In genomic region chr9:72533089-72533415, GRCm38 (mm10) we compare ENCODE assay signal across 8 mouse cellular contexts. TPM values are rescaled to one million over a fixed set of nuclear protein-coding genes. Genes with fewer than 3 reads are reported as not detected.
DNase-seq lines count a peak whose midpoint lies in the region; ATAC-seq and TF ChIP-seq lines count a peak whose summit lies in the region.

No protein-coding gene starts in this region.

- peaks cover 23% of the 10 kb centered on the region for H3K79me2 ChIP-seq in MEL (ENCODE audit: control insufficient read depth, insufficient read depth, low read length, poor library complexity)

- H3K9ac ChIP-seq in heart, embryonic 16.5 days (ENCODE audit: low read length), result peak overlapping the region; percentile 93
- peak overlapping the region; percentile 100 for H3K9ac ChIP-seq in MEL (ENCODE audit: control insufficient read depth, low read depth, low read length, poor library complexity, severe bottlenecking)
- H3K9ac ChIP-seq in hindbrain, embryonic 11.5 days (ENCODE audit: low read depth, low read length), result peak overlapping the region; percentile 93
- H3K9ac ChIP-seq in midbrain, embryonic 11.5 days (ENCODE audit: low read length), result peak overlapping the region; percentile 98

- intact Hi-C loops in heart, postnatal 25 days (cut with DNase I), result loop anchor here (2.0 to 5.0 kb wide), 2 partner anchors 76 to 140 kb away; no protein-coding TSS in a partner anchor

- peak overlapping the region; percentile 71 for H3K4me3 ChIP-seq in heart, embryonic 16.5 days (ENCODE audit: low read length)
- peak overlapping the region; percentile 89 to 100 for H3K4me3 ChIP-seq in MEL (ENCODE audit: control insufficient read depth in 1 of 2, insufficient read depth in 1 of 2, low read depth in 2 of 2, low read length in 2 of 2)
- peak overlapping the region; percentile 93 for H3K4me3 ChIP-seq in hindbrain, embryonic 11.5 days (ENCODE audit: low read depth, low read length)
- H3K4me3 ChIP-seq in midbrain, embryonic 11.5 days (ENCODE audit: low read depth, low read length), result peak overlapping the region; percentile 94

- H3K4me2 ChIP-seq in heart, embryonic 16.5 days (ENCODE audit: low read depth, low read length), result peak overlapping the region; percentile 77
- peak overlapping the region; percentile 47 for H3K4me2 ChIP-seq in hindbrain, embryonic 11.5 days (replicated peaks; ENCODE audit: low read depth, low read length)
- peak overlapping the region; percentile 76 for H3K4me2 ChIP-seq in midbrain, embryonic 11.5 days

- 0% methylated on average over 2 of the region's 2 CpGs for WGBS in heart, embryonic 16.5 days
- 0% methylated on average over 2 of the region's 2 CpGs for WGBS in hindbrain, embryonic 11.5 days
- 0% methylated on average over 2 of the region's 2 CpGs for WGBS in midbrain, embryonic 11.5 days

- no peaks in the 10 kb centered on the region for H3K27me3 ChIP-seq in heart, embryonic 16.5 days (ENCODE audit: control insufficient read depth, insufficient read depth, low read length)
- H3K27me3 ChIP-seq in MEL (ENCODE audit: control insufficient read depth in 1 of 2, insufficient read depth in 2 of 2, low read length in 2 of 2), result no peaks in the 10 kb centered on the region
- no peaks in the 10 kb centered on the region for H3K27me3 ChIP-seq in hindbrain, embryonic 11.5 days (ENCODE audit: control insufficient read depth, insufficient read depth, low read length)
- no peaks in the 10 kb centered on the region for H3K27me3 ChIP-seq in midbrain, embryonic 11.5 days (ENCODE audit: control insufficient read depth, insufficient read depth, low read length)

- H3K4me1 ChIP-seq in heart, embryonic 16.5 days (ENCODE audit: control insufficient read depth, insufficient read depth, low read length), result peaks cover 13% of the 10 kb centered on the region
- peaks cover 10 to 12% of the 10 kb centered on the region in 2 experiments; a peak in 3 of 4 replicates for H3K4me1 ChIP-seq in MEL (ENCODE audit: control insufficient read depth in 1 of 2, insufficient read depth in 2 of 2, low read length in 2 of 2)
- no peaks in the 10 kb centered on the region for H3K4me1 ChIP-seq in hindbrain, embryonic 11.5 days (replicated peaks; ENCODE audit: control insufficient read depth, insufficient read depth, low read length)
- H3K4me1 ChIP-seq in midbrain, embryonic 11.5 days (ENCODE audit: control insufficient read depth, insufficient read depth, low read length), result peaks cover 8% of the 10 kb centered on the region

- H3K27ac ChIP-seq in heart, embryonic 16.5 days (ENCODE audit: low read length), result peak overlapping the region; percentile 97
- H3K27ac ChIP-seq in MEL (ENCODE audit: control insufficient read depth, low read depth, low read length), result peak overlapping the region; percentile 75
- peak overlapping the region; percentile 100 for H3K27ac ChIP-seq in hindbrain, embryonic 11.5 days (ENCODE audit: low read depth, low read length)
- H3K27ac ChIP-seq in midbrain, embryonic 11.5 days (ENCODE audit: low read depth, low read length), result peak overlapping the region; percentile 99

- TF ChIP-seq RAD21 in MEL (IDR thresholded peaks at IDR 0.05; ENCODE audit: low read depth, low read length), result no peak

- TF ChIP-seq POLR2A in MEL (IDR thresholded peaks at IDR 0.05; ENCODE audit: control insufficient read depth in 1 of 2, insufficient read depth in 1 of 2, low read depth in 1 of 2, low read length in 2 of 2, poor library complexity in 1 of 2), result no peak

- no peak for TF ChIP-seq EP300 in MEL (IDR thresholded peaks at IDR 0.05; ENCODE audit: low read depth in 1 of 2, low read length in 2 of 2)

- no peak for DNase-seq in heart, postnatal 25 days (ENCODE audit: low spot score)
- no peak for DNase-seq in MEL (ENCODE audit: low read depth, low spot score)
- DNase-seq in hindbrain, embryonic 11.5 days (ENCODE audit: low spot score), result no peak
- no peak for DNase-seq in midbrain, embryonic 11.5 days (ENCODE audit: low spot score, missing footprints)
- DNase-seq in frontal cortex, adult 2 months (ENCODE audit: extremely low spot score in 1 of 2, low spot score in 1 of 2), result no peak
- DNase-seq in urinary bladder, postnatal 4 days (ENCODE audit: low spot score in 2 of 2), result no peak
- no peak for DNase-seq in urinary bladder, postnatal 25 days (ENCODE audit: low spot score)

- no peaks in the 10 kb centered on the region for H3K36me3 ChIP-seq in heart, embryonic 16.5 days (ENCODE audit: control insufficient read depth, insufficient read depth)
- peaks cover 0 to 28% of the 10 kb centered on the region in 2 experiments; a peak in 2 of 4 replicates for H3K36me3 ChIP-seq in MEL (ENCODE audit: control insufficient read depth in 1 of 2, insufficient read depth in 2 of 2, low read length in 2 of 2)
- H3K36me3 ChIP-seq in hindbrain, embryonic 11.5 days (ENCODE audit: control insufficient read depth, insufficient read depth, low read length), result no peaks in the 10 kb centered on the region
- no peaks in the 10 kb centered on the region for H3K36me3 ChIP-seq in midbrain, embryonic 11.5 days (ENCODE audit: control insufficient read depth, insufficient read depth, low read length)

- no peak for ATAC-seq in heart, embryonic 16.5 days (replicated peaks; ENCODE audit: extremely low read depth, insufficient read depth, low FRiP score)
- ATAC-seq in hindbrain, embryonic 11.5 days (ENCODE audit: low FRiP score), result no peak; the same call in 1 of the 2 replicates
- no peak for ATAC-seq in midbrain, embryonic 11.5 days (ENCODE audit: low FRiP score)

- H3K9me3 ChIP-seq in heart, embryonic 16.5 days (replicated peaks; ENCODE audit: control insufficient read depth, low read length), result no peaks in the 10 kb centered on the region
- H3K9me3 ChIP-seq in MEL (replicated peaks; ENCODE audit: insufficient read depth, low read length), result no peaks in the 10 kb centered on the region
- no peaks in the 10 kb centered on the region for H3K9me3 ChIP-seq in hindbrain, embryonic 11.5 days (ENCODE audit: control insufficient read depth, low read length)
- H3K9me3 ChIP-seq in midbrain, embryonic 11.5 days (ENCODE audit: control insufficient read depth, low read length), result no peaks in the 10 kb centered on the region

- no peak for TF ChIP-seq CTCF in MEL (IDR thresholded peaks at IDR 0.05 in 2 of 3, conservative IDR thresholded peaks at IDR 0.05 in 1 of 3; ENCODE audit: control insufficient read depth in 1 of 3, insufficient read depth in 1 of 3, low read depth in 2 of 3, low read length in 3 of 3, poor library complexity in 1 of 3, severe bottlenecking in 1 of 3)

TF ChIP-seq in MEL, 35 proteins besides CTCF, POLR2A, EP300 and RAD21:
- TF ChIP-seq SMC3 (IDR thresholded peaks at IDR 0.05; ENCODE audit: low read depth, low read length), result no peak
- TF ChIP-seq MXI1 (IDR thresholded peaks at IDR 0.05; ENCODE audit: low read depth, low read length), result peak; percentile 57
- TF ChIP-seq MYC (IDR thresholded peaks at IDR 0.05; ENCODE audit: low read depth, low read length), result 0 out of 2 replicates have a peak, but pooled peaks have one; percentile 9
- peak; percentile 17; the same call in 1 of the 2 replicates for TF ChIP-seq MAX (IDR thresholded peaks at IDR 0.05; ENCODE audit: low read length)
- 0 out of 2 replicates have a peak, but pooled peaks have one; percentile 63 for TF ChIP-seq CHD1 (IDR thresholded peaks at IDR 0.05; ENCODE audit: low read depth, low read length)
- no peak for TF ChIP-seq ETS1 (IDR thresholded peaks at IDR 0.05; ENCODE audit: low read depth, low read length)
- TF ChIP-seq SIN3A (IDR thresholded peaks at IDR 0.05; ENCODE audit: low read length), result peak; percentile 43; the same call in 1 of the 2 replicates

RNA-seq across cellular contexts. Expression of gene Rfx7, which starts 1.0 kb away (rescaled TPM):
- 6.8 and 7.0 TPM in 2 replicates for polyA plus RNA-seq in heart, embryonic 16.5 days (2015; fragmentation: Nextera tagmentation; extraction: Ambion mirVana)
- 10 to 100 TPM in 1 of 2 experiments, 1 to 10 TPM in 1; 8.7 to 10.3 TPM for total RNA-seq in heart, postnatal 25 days (2021)
- total RNA-seq in MEL (2012; rRNA removed), result 6.2 and 9.3 TPM in 2 replicates
- polyA plus RNA-seq in MEL (2012; ENCODE audit: insufficient read depth in 1 of 2, insufficient read length in 2 of 2, low read depth in 1 of 2, low replicate concordance in 2 of 2, missing spikeins in 1 of 2), result 10 to 100 TPM; 19.9 to 30.5 TPM
- 23.1 and 26.4 TPM in 2 replicates for polyA plus RNA-seq in hindbrain, embryonic 11.5 days (2014; fragmentation: Nextera tagmentation; extraction: Ambion mirVana)
- polyA plus RNA-seq in midbrain, embryonic 11.5 days (2014; fragmentation: Nextera tagmentation; extraction: Ambion mirVana), result 24.9 and 27.6 TPM in 2 replicates
- polyA plus RNA-seq in frontal cortex, adult 2 months (2012; rRNA removed), result 19.9 and 21.2 TPM in 2 replicates

RNA-seq across cellular contexts. Expression of gene Tex9, which starts 41.0 kb away (rescaled TPM):
- polyA plus RNA-seq in heart, embryonic 16.5 days (2015; fragmentation: Nextera tagmentation; extraction: Ambion mirVana), result 14.4 and 15.2 TPM in 2 replicates
- total RNA-seq in heart, postnatal 25 days (2021), result 1 to 10 TPM; 1.6 to 2.6 TPM
- 7.0 and 7.9 TPM in 2 replicates for total RNA-seq in MEL (2012; rRNA removed)
- polyA plus RNA-seq in MEL (2012; ENCODE audit: insufficient read depth in 1 of 2, insufficient read length in 2 of 2, low read depth in 1 of 2, low replicate concordance in 2 of 2, missing spikeins in 1 of 2), result 10 to 100 TPM in 1 of 2 experiments, not detected in 1; 17.1 TPM
- polyA plus RNA-seq in hindbrain, embryonic 11.5 days (2014; fragmentation: Nextera tagmentation; extraction: Ambion mirVana), result 55.5 and 75.3 TPM in 2 replicates
- 61.7 and 64.0 TPM in 2 replicates for polyA plus RNA-seq in midbrain, embryonic 11.5 days (2014; fragmentation: Nextera tagmentation; extraction: Ambion mirVana)
- 20.3 and 24.5 TPM in 2 replicates for polyA plus RNA-seq in frontal cortex, adult 2 months (2012; rRNA removed)
